Mouse (Mus musculus): ENCODE data around the gene Ano1.

Ano1 gene

DNA sequence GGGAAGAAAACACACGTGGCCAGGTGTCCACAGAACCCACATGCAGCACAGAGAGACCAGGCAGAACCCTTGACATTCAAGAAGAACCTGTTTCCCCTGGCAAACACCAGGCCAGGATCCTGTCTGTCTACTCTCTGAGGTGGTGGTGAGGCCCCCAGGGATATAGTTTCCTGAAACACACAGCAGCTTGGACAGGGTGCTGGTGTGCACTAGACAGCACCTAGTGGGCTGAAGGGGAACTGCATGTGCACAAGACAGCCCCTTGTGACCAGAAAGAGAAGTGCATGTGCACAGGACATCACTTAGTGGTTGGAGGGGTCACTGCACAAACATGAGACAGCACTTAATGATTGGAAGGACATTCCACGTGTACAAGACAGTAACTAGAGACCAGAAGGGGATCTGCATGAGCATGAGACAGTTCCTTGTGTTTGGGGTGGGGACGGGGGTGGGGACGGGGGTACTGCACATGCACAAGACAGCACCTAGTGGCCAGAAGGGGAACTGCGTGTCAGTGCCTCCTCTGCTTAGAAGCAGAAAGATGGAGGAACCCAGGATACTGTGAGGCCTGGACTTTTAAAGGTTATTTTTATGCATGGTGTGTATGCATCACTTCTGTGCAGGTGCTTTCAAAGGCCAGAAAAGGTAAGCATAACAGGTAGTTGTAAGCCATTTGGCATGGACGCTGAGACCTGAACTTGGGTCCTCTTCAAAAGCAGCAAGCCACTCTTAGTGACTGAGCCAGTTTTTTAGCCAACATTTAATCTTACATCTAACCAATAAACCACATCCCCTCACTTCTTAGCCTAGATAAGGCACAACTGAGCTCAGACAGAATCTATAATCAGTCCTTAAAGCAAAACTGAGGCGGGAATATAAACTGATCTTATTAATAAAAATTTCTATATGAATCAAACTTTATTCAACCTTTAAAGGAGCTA, 54.7 kb downstream of the Ano1 start:
- peak; percentile 7 to 27 for DNase-seq (ENCODE audit: low spot score in 2 of 2)

DNA sequence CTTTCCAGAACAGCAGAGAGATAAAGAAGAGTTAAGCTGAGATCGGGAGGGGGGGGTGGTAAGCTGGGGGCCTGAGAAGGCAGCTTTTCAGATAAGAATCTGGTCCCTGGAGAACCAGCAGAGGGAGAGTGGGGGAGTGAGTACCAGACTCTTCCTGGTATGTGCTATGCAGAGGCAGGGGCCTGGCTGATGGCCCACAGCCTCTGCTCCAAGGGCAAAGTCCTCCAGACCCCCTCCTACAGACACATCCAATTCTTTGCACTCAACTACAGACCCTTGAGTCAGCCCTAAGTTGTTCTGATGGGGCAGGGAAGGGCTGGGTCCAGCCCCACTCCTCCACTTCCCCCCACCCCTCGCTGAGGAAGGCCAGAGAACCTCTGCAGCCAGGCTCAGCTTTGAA, 61.9 kb downstream of the Ano1 start:
- DNase-seq (ENCODE audit: low spot score in 2 of 2) = no peak

DNA sequence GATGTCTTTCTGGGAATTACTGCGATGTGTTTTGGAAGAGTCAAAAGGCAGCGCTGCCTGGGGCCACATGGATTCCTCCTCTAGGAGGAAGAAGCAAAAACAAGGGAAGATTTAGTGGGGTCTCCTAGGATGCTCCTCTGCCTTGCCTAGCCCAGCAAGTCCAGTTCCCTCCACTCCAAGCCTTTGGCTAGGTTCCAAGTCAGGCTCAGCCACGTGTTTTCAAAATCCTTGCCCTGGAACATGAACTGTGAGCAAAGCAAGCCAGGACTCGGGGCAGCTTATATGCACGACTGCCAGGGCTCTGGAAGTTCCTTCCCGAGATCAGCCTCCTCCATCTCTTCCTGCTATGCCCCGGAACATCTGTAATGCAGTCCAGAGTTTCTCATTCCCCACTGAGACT, 62.6 kb downstream of the Ano1 start:
- no peak for DNase-seq (ENCODE audit: low spot score in 2 of 2)

- no peak for DNase-seq (ENCODE audit: low spot score in 2 of 2)
Measured at GRCm38 (mm10) chr7:144687663-144688381, 64.0 kb downstream of the Ano1 start.

GRCm38 (mm10) chr7:144684947-144685346, 66.8 kb downstream of the Ano1 start:
- DNase-seq (ENCODE audit: low spot score in 2 of 2) = no peak

GRCm38 (mm10) chr7:144684467-144684866, 67.3 kb downstream of the Ano1 start:
- no peak for DNase-seq (ENCODE audit: low spot score in 2 of 2)

- no peak for DNase-seq (ENCODE audit: low spot score in 2 of 2)
Measured at GRCm38 (mm10) chr7:144680096-144680495, 71.7 kb downstream of the Ano1 start.

DNA sequence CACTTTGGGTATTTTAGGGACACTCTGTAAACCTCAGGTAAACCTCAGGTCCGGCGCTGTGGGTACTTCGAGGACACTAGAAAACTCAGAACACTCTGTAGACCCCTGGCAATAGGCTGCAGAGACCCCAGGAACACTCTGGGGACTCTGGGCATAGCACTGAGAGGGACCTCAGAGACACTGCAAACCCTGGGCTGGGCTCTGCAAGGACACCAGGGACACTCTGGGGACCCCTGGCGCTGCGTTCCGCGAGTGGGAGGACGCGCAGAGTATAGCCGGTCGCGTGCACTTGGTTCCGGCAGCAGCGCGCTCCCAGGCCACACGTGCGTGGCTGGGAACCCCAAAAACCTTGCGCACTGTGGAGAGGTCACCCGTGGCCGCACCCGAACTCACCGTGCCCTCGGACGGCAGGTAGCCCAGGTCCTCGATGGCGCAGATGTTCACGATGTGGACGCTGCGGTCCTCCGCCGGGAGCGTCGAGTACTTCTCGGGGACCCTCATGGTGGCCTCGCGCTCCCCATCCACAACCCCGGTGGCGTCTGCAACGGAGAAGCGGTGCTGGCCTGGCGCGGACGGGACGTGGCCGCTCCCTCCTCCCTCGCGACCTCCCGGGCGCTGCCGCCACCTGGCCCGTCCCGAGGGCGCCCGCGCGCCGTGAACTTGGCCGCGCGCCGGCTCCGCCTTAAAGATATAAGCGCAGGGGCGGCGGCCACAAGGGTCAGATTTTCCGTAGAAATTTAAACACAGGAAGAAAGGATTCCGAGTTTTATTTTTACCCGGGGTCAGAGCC, 73.3 kb downstream of the Ano1 start:
- no peak for DNase-seq (ENCODE audit: low spot score in 2 of 2)

GRCm38 (mm10) chr7:144677341-144678086, 74.3 kb downstream of the Ano1 start:
- DNase-seq (ENCODE audit: low spot score in 2 of 2) = no peak

DNA sequence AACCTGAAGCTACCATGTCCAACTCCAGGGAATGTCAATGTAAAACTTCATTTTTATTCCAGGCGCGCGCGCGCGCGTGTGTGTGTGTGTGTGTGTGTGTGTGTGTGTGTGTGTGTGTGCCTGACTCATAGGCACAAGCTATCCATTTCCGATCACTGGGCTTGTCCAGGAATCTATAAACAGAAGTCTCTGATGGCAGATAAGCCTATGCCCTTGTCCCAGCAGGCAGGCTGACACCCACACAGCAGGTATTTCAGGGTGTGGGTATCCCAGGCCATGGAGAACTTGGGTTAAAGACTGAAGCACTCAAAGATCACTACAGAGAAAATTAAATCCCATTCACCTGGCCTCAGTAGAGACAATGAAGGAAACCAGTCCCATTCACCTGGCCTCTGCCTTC, 76.1 kb downstream of the Ano1 start:
- no peak for DNase-seq (ENCODE audit: low spot score in 2 of 2)

- DNase-seq (ENCODE audit: low spot score in 2 of 2) = no peak
Measured at GRCm38 (mm10) chr7:144669895-144670294, 81.9 kb downstream of the Ano1 start.

GRCm38 (mm10) chr7:144668603-144669278, 83.0 kb downstream of the Ano1 start:
- DNase-seq (ENCODE audit: low spot score in 2 of 2) = no peak

GRCm38 (mm10) chr7:144667091-144667490, 84.7 kb downstream of the Ano1 start:
- no peak for DNase-seq (ENCODE audit: low spot score in 2 of 2)

DNA sequence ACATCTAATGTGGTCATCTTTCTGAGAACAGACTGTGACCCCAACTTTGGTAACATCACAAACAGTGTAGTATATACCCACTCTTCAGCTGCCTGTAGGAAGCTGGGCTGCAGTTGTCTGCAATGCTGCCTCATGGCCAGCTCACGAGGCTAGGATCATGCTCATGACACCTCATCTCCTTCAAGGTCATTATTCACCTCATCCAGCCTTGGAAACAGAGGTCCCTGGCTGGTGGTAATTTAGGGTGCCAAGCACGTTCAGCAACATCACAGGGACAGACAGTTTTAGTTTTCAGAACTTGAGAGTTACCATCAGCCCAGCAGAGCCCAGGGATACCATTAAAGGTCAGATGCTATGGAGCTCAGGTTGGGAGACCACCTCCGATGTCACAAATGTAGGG, 86.2 kb downstream of the Ano1 start:
- no peak for DNase-seq (ENCODE audit: low spot score in 2 of 2)

DNA sequence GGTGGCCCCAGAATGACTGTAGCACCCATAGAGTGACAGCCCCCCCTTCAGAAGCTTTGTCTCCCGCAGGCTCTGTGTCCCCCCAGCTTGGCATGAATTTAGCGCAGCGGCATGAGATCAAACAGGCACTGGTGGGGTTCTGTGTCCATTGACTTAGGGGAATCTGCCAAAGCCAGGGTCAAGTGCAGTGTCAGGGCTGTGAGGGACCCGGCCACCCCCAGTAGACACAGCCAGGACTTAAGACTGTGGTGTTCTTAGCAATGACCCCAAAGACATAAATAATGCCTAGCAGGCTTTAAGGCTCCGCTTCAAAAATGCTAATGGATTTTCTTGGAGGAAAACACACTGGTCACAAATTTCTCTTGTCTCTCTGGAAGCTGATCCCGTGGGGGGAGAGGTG, 88.2 kb downstream of the Ano1 start:
- no peak for DNase-seq (ENCODE audit: low spot score in 2 of 2)

DNA sequence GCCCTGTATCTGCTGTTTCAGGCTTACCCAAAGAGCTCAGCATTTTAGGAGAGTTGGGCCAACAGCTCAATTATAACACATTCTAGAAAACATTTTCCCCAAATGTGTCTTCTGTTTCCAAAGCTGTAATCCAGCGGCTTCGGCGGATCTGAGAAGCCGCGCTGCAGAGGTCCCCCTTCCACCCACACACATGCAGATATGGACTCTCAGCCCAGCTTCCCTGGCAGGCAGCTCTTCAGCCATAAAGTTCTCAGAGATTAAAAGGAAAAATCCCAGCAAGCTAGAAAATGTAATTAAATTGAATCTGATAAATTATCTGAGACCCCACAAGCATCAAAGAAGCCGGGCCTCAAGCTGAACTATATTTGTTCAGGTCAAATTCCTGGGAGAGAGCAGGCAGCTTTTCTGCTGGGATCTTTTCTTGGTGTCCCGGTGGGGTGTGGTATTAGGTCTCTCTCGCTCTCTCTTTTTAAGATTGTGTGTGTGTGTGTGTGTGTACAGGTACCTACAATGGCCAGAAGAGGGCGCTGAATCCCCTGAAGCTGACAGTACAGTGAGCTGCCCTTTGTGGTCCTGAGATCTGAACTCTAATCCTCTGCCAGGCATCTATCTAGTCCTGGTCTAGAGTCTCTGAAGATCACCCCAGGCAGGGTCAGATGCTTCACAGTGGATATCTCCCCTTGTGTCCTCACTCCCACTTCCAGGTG, 95.4 kb downstream of the Ano1 start:
- no peak for DNase-seq (ENCODE audit: low spot score in 2 of 2)

GRCm38 (mm10) chr7:144653681-144654425, 97.9 kb downstream of the Ano1 start:
- DNase-seq (ENCODE audit: low spot score in 2 of 2) = no peak

- no peak for DNase-seq (ENCODE audit: low spot score in 2 of 2)
Measured at GRCm38 (mm10) chr7:144647547-144647946, 104.2 kb downstream of the Ano1 start.

DNA sequence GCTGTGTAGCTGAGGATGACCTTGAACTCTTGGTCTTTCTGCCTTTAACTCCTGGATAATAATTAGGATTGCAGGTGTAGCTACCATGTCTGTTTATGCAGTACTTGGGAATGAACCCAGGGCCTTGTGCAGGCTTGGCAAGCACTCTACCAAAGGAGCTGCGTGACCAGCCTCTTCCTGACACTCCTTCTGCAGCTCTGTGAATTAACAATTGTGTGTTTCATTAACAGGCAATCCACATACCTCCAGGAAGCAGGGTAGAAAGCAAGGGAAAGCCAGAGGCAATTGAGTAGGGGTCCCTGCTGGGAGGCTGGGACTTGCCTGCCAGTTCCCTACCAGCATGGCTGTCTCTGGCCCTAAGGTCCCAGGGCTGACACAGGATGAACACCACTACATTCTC, 111.0 kb downstream of the Ano1 start:
- no peak for DNase-seq (ENCODE audit: low spot score in 2 of 2)

DNA sequence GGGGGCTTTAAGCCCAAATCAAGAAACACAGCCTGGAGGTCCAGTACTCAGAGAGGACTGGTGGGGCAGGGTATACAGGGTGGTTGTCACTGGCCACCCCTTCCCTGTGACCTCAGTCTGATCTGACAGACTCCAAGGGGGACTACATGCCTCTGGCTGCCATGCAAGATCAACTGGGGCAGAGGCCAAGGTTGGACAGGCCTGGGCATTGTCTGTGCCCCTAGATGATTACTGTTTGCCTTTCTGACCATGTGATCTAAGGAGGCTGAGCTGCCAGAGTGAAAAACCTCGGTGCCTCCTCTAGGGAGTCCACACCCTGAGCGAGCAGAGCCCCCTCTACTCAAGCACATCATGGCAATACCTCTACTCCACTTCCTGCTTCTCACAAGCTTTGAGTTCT, 115.8 kb downstream of the Ano1 start:
- DNase-seq (ENCODE audit: low spot score in 2 of 2) = no peak
